Mouse (Mus musculus) kidney, postnatal 10 days (tissue): ENCODE measurements at regions not wholly inside any gene's neighbourhood (a gene's known extent, or its start where the extent isn't known, plus 50 kb on each side); places are given as distances from the start of the nearest gene placed in this dataset.
A peak's percentile ranks its signal among the peaks of the same experiment; 100 is the strongest.
"Not testable (repeated sequence)": the region's sequence is repeated elsewhere in the genome, so short reads cannot be mapped to it uniquely, and the experiment has no call there.

Source experiments
- DNase-seq: peaks from one replicate; pipeline ENCODE4 v3.0.0; 2021; ENCODE audit warnings: mixed read lengths

- not testable (repeated sequence) for DNase-seq
These were observed 140.2 kb downstream of the Pls3 start for GRCm38 (mm10) chrX:75734628-75735302.

DNA sequence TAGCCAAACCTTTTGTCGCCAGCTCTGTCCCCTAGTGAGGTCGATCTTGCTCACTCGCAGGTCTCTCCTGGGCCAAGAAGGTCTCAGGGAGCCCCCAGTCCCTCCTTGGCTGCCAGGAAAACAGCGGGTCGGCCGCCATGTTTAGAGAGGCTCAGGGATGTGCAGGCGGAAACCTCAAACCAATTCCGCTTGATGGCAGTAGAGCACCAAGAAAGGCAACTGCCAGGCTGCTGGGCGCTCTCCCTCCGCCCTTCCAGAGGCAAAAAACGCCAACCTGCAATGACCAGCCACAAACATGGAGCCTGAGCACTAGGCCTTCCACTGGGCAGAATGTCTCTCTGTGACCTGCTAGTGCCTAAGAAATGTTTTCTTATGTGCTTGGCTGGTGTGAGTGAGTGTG, 141.3 kb downstream of the Pls3 start:
- DNase-seq, result not testable (repeated sequence)

- not testable (repeated sequence) for DNase-seq
These were observed 145.2 kb downstream of the Pls3 start for GRCm38 (mm10) chrX:75729791-75730190.

DNA sequence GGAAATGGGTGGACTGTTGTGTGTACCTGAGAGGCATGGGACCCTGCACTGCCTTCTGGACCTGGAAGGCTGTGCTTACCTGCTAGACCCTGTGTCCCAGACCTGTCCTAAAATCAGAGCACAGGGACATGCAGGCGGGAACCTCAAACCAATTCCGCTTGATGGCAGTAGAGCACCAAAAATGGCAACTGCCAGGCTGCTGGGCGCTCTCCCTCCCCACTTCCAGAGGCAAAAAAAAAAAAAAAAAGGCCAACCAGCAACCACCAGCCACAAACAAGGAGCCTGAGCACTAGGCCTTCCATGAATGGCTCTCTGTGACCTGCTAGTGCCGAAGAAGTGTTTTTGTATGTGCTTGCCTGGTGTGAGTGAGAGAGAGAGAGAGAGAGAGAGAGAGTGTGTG, 146.5 kb downstream of the Pls3 start:
- DNase-seq, result no peak

- not testable (repeated sequence) for DNase-seq
These were observed 145.5 kb upstream of the Rab39b start for GRCm38 (mm10) chrX:75723542-75723941.

DNA sequence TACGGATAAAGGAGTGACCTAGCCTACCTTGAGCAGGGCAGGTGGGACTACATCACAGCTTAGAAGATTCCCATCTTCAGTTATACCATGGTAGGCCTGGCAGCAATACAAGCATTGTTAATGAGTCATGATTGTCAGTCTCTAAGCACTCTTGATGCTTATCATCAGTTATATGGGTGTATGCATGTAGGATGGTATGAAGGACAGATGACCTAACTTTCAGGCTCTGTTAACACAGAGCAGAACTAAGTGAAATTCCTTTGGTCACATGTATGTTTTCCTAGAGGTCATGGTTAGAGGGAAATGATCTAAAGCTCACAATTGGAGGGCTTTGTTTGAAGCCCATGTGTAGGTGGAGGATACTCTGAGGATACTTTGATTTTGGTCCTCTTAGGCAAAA, 121.9 kb upstream of the Rab39b start:
- DNase-seq, result no peak

DNA sequence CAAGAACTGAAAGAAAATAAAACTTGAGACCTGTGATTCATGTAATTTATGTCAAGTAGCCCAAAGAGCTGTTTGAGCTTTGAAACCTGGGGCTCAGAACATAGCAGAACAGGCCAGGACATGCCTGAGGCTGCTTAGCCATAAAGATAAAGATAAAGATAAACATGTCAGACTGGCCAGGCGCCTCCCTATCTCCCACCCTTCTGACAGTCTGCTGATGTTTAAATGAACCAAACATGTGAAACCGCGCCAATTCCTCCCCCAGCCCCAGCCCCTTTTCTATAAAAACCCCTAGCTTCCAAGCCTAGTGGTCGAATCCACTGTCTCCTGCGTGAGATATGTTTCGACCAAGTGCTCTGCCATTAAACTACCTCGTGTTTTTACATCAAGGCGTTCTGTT, 97.2 kb upstream of the Rab39b start:
- peak; percentile 3 for DNase-seq

GRCm38 (mm10) chrX:75673920-75674665, 96.1 kb upstream of the Rab39b start:
- DNase-seq, result peak; percentile 91

DNA sequence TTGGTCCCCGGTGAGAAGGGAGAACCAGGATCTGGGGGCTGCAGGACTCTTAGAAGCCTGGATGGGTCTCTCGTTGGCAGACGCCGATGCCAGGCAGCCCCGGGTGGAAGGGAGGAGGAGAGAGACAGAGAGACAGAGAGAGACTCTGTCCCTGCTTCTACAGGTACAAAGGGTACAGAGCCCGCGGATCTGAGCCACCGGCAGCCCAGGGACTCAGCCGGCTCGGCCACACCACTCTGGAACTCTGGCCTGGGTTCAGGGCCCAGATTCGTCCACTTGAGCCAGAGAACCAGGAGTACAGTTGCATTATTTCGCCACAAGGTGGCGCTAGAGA, 95.5 kb upstream of the Rab39b start:
- no peak for DNase-seq

DNA sequence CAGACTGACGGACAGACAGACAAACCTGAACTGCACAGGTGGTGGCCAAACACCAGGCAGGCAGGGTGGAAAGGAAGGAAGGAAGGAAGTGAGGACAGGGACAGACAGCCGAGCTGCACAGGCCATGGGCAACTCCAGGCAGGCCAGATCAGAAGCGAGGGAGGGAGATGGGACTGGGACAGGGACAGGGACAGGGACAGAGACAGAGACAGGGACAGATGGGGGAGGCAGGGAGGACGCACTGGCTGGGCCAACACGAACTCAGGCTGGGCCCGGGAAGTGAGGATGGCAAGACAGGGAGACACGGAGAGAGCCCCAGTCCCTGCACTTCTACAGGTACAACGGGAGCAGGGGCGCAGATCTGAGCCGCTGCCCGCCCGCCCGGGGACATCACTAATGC, 94.9 kb upstream of the Rab39b start:
- peak; percentile 22 for DNase-seq

- no peak for DNase-seq
These were observed 89.6 kb upstream of the Rab39b start for GRCm38 (mm10) chrX:75667636-75668035.

DNA sequence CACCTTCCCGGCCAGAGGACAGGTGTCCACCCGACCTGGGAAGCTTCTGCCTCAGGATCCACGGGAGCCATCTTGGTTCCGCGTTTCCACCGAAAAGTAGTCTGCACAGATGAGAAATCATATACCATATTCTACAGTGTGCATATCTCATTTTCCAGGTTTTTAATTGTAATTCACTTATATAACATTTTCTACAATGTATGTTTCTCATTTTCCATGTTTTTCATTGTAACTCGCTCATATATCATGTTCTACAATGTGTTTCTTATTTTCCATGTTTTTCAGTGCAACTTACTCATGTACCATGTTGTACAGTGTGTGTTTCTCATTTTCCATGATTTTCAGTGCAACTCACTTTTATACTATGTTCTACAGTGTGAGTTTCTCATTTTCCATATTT, 65.4 kb upstream of the Rab39b start:
- peak; percentile 3 for DNase-seq
